Mouse (Mus musculus) kidney, postnatal 0 days (tissue): ENCODE measurements around the gene Timm22. TPM values are rescaled to one million over a fixed set of nuclear protein-coding genes. Genes with fewer than 3 reads are reported as not detected.

ENCODE experiments used
- ATAC-seq: fragments of 200-750 bp; cut with Nextera tagmentation; replicated peaks from 2 replicates; pipeline ENCODE4 v1.8.0; 2017; ENCODE audit warnings: low read depth, moderate number of reproducible peaks, moderate TSS enrichment, moderate library complexity; ENCODE audit not compliant: low FRiP score
- DNase-seq: peaks from one replicate; pipeline ENCODE4 v3.0.0-alpha.2; 2016; ENCODE audit warnings: low spot score
- H3K27ac ChIP-seq: fragments of 300-500 bp; sonication (generic); 2 replicates; pipeline ENCODE4 v1.5.1; 2014; ENCODE audit warnings: mild to moderate bottlenecking
- H3K27me3 ChIP-seq: fragments of 300-500 bp; sonication (generic); 2 replicates; pipeline ENCODE4 v1.6.1; 2014; ENCODE audit warnings: low read length, mixed read lengths; ENCODE audit not compliant: insufficient read depth
- H3K36me3 ChIP-seq: fragments of 300-500 bp; sonication (generic); 2 replicates; pipeline ENCODE4 v1.6.1; 2014; ENCODE audit warnings: low read length, mixed read lengths; ENCODE audit not compliant: insufficient read depth
- H3K4me1 ChIP-seq: fragments of 300-500 bp; sonication (generic); replicated peaks from 2 replicates; pipeline ENCODE4 v1.6.1; 2014; ENCODE audit warnings: antibody characterized with exemption, low read length, mixed read lengths; ENCODE audit not compliant: insufficient read depth
- H3K4me2 ChIP-seq: fragments of 300-500 bp; sonication (generic); 2 replicates; pipeline ENCODE4 v1.6.1; 2014; ENCODE audit warnings: mild to moderate bottlenecking, low read length, moderate library complexity, mixed read lengths
- H3K4me3 ChIP-seq: fragments of 300-500 bp; sonication (generic); replicated peaks from 2 replicates; pipeline ENCODE4 v1.5.1; 2014; ENCODE audit warnings: low read depth, low read length
- H3K9ac ChIP-seq: fragments of 300-500 bp; sonication (generic); 2 replicates; pipeline ENCODE4 v1.6.1; 2014; ENCODE audit warnings: low read depth, low read length
- H3K9me3 ChIP-seq: fragments of 300-500 bp; sonication (generic); replicated peaks from 2 replicates; pipeline ENCODE4 v1.6.1; 2016; ENCODE audit warnings: low read length, inconsistent platforms, mixed read lengths
- CTCF ChIP-seq: IDR thresholded peaks from 2 replicates; pipeline ENCODE4 v1.5.1; 2016; ENCODE audit warnings: antibody characterized with exemption, low read depth, mild to moderate bottlenecking, moderate library complexity
- WGBS: fragments of 180-500 bp; shearing (Covaris S2); extraction: QIAGEN DNeasy Blood & Tissue Kit; methylation state at CpG from one replicate; pipeline ENCODE4 v1.1.7; 2014; 5-methylcytosine and 5-hydroxymethylcytosine counted together
- polyA plus RNA-seq: library from polyadenylated mRNA; unstranded; fragments of >200 nt; fragmentation: Nextera tagmentation; extraction: Ambion mirVana; gene quantifications from 2 replicates; pipeline ENCODE4 v1.2.1, GENCODE M21; 2015

The Timm22 gene
- polyA plus RNA-seq, 1 experiment from 2014 or later = 122 TPM

DNA sequence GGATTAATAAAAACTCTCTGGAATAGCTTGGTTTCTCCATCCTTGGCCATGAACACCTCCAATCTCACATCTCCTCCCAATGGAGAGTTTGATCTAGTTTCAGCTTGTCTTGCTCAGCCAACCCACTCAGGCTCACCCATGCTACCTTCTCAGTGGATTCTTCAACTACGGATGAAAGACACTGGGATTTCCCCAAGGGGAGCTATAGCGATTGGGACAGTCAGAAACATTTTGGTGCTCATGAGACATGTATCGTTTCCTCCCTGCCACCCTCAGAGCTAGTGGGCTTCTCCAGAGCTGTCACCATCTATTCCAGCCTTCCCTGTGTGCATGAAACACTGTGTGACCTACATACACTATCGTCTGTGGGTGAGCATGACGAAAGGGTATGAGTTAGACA is 54.9 kb downstream of the Timm22 start:
- Histone ChIP-seq H3K9ac (no peak overlapping the region), H3K27ac (no peak overlapping the region), H3K9me3 (no peaks in the 10 kb centered on the region), H3K4me1 (no peaks in the 10 kb centered on the region), H3K27me3 (no peaks in the 10 kb centered on the region), H3K36me3 (peaks cover 33% of the 10 kb centered on the region), H3K4me2 (no peak overlapping the region), H3K4me3 (no peak overlapping the region)
- 79% methylated on average over 5 of the region's 5 CpGs for WGBS
- ATAC-seq (no peak), DNase-seq (no peak)
- no peak for TF ChIP-seq CTCF

- Histone ChIP-seq H3K4me2 (no peak overlapping the region), H3K9ac (no peak overlapping the region), H3K4me1 (peaks cover 7% of the 10 kb centered on the region; the same call in 1 of the 2 replicates), H3K9me3 (no peaks in the 10 kb centered on the region), H3K36me3 (peaks cover 24% of the 10 kb centered on the region), H3K27ac (no peak overlapping the region), H3K27me3 (no peaks in the 10 kb centered on the region), H3K4me3 (no peak overlapping the region)
- no peak for TF ChIP-seq CTCF
- DNase-seq = peak; percentile 37
- no peak for ATAC-seq
- 46% methylated on average over 4 of the region's 4 CpGs for WGBS
Measured at GRCm38 (mm10) chr11:76465879-76466278, 59.1 kb downstream of the Timm22 start.

Other genes with a start within 250 kb of the Timm22 start
- 39.0 and 44.9 TPM in 2 replicates for gene Vps53, start 227.3 kb upstream of the Timm22 start, polyA plus RNA-seq
- gene Fam57a, start 227.3 kb upstream of the Timm22 start, polyA plus RNA-seq = 14.5 and 15.2 TPM in 2 replicates
- 0.93 and 1.4 TPM in 2 replicates for gene Dbil5, start 189.3 kb upstream of the Timm22 start, polyA plus RNA-seq
- 17.4 and 20.4 TPM in 2 replicates for gene Gemin4, start 189.3 kb upstream of the Timm22 start, polyA plus RNA-seq
- 20.8 and 21.2 TPM in 2 replicates for gene Mrm3, start 163.2 kb upstream of the Timm22 start, polyA plus RNA-seq
- 131 and 132 TPM in 2 replicates for gene Glod4, start 163.2 kb upstream of the Timm22 start, polyA plus RNA-seq
- 23.7 and 26.0 TPM in 2 replicates for gene Nxn, start 7.8 kb upstream of the Timm22 start, polyA plus RNA-seq
- gene Abr, start 215.4 kb downstream of the Timm22 start, polyA plus RNA-seq = 27.7 and 30.7 TPM in 2 replicates